Mouse (Mus musculus): ENCODE results near the gene Lcmt1. TPM values are rescaled to one million over a fixed set of nuclear protein-coding genes. Genes with fewer than 3 reads are reported as not detected.

The Lcmt1 gene
- 10 to 100 TPM; 31.2 to 42.3 (median 35.5) TPM for total RNA-seq (2022)

DNA sequence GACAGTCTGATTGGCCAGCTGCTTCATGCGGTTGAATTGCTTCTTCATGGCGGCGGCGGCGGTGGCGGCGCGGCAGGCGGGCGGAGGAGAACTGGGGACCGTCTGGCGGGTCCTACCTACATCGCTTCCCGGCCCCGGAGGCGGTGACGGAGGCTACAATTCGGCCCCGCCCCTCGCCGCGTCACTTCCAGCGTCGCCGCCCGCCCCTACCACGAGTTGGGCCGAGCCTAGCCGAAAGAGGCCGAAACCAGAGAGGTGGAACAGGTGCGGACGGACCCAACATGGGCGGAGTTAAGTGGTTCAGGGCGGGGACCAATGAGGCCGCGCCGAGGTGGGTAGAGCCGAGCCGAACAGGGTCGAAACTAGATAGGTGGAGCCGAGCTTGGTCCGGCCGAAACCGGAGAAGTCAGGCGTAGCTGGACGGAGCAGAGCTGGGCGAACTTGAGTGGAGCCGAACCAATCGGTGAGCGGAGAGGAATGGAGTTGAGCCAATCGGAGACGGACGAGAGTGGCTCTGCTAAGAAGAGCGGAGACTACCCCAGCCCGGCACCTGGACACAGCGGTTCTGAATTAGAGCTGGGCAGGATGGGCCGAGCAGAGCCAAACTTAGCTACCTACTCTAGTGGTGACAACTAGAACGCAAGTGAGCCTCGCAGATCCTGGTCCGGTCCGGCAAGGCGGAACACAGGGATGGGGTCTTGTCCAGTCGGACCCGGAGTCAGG is at the start of gene Lcmt1, which contains the start of gene Arhgap17:
Lcmt1 (plus strand) TSS at position 26 of the 723 bp plus-strand sequence.
Arhgap17 (minus strand) TSS at position 157 of the 723 bp plus-strand sequence.
- peak; percentile 96 for DNase-seq

DNA sequence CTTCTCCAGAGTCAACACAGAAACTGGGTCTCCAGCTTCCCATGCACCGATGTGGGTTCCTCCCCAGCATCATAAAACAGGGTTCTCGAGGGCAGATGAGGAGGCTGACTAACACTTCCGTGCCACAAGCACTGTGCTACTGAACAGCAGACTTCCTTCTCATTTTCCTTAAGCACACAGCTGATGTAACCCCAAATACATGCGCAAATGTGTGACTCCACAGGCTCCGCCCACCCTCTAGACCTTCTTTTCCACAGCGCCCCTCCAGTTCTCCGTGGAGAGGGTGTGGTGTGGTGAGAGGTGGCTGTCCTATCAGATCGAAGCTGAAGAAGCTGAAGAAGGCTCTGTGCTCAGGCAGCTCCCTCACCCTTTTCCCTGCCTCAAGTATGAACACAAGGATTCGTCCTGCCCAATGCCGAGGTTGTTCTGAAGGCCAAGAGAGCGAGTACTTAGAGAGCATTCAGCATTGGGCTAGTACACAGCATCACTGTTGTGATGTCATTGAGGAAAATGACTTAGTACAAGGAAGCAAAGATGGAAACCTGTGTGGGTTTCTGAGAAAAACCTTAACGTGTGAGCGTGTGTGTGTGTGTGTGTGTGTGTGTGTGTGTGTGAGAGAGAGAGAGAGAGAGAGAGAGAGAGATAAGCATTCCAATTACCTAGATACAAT is 47.0 kb upstream of the Lcmt1 start:
- no peak for DNase-seq

DNA sequence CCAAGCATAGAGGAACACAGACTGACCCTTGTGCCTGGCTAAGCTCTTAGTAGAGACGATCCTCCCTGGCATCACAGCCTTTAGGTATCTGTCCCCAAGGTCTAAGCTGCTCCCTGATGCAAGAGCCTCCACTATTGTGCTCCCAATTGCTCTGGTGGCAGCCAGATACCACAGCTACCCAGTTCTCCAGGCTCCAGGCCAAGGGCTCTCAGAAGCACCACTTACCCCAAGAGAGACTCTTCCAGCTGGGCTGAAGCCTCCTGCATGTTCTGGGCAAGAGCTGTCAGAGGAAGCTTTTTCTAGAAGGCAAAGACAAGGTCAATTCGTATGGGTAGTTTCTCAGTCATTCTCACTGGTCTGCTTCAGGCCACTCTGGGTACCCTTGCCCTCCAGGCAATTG is 46.2 kb upstream of the Lcmt1 start:
- no peak for DNase-seq

DNA sequence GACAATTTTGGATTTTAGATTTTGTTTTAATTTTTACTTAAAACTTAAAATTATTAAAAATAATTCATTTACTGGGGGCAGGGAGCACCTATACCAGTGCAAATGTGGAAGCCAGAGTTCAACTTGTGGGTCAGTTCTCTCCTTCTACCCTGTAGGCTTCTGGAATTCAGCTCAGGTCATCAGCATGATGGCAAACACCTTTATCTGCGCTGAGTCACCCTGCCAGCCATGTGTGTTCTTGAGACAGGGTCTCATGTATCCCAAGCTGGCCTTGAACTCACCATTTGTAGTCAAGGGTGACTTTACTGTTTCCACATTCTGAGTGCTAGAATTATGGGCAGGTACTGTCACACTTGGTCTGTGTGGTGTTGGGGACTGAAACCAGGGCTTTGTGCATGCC is 45.5 kb upstream of the Lcmt1 start:
- DNase-seq, result no peak

DNA sequence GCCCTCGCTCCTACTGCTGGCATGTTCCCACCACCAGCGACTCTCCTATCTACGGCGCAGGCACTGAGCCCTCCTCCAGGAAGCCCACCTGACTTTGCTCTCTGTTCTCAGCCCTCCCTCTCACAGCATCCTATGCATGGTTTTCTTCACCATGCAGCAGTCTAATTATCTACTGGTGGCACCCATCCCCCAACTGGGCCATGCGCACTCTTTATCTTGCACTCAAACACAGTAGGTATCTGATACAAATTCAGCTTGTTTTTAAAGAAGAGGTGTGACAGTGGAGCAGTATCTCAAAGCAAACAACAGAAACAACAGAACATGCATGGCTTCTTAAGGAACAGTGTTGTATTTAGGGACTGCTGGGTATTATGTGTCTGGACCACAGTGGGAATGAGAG is 43.5 kb upstream of the Lcmt1 start:
- DNase-seq, result no peak

DNA sequence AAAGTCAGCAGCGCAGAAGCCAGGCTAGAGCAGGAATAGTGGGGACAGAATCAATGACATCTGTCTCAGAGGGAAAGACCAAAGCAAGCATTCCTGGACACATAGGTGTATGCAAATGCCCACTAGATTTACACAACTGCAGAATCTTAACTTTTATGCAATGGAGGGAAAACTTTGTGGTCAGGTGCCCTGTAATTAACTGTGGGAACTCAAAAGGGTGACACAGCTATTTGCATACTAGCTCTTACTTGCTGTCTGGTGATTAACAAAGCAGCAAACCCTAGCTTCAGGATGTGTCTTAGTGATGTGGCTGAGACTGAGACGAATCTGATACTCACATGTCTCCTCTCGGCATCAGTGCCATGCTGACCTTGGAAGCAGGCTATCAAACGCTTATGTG is 42.7 kb upstream of the Lcmt1 start:
- DNase-seq, result no peak

DNA sequence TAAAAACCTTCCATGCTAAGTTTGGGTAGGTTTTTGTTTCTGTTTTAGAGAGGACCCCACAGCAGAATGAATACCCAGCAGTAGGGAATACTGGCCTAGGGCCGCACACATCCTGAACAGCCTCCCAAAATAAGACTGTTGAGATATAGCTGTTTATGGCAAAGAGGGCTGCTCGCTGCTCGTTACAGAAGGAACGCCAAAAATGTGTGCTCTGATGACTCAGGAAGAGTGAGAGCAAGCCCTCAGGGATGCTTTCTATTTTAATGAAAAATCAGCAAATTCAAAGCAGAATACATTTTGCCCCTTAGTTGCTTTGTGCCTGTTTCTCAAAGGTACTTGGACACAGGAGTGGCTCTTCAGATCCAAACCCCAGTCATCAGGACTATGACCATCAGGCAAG is 41.7 kb upstream of the Lcmt1 start:
- no peak for DNase-seq

DNA sequence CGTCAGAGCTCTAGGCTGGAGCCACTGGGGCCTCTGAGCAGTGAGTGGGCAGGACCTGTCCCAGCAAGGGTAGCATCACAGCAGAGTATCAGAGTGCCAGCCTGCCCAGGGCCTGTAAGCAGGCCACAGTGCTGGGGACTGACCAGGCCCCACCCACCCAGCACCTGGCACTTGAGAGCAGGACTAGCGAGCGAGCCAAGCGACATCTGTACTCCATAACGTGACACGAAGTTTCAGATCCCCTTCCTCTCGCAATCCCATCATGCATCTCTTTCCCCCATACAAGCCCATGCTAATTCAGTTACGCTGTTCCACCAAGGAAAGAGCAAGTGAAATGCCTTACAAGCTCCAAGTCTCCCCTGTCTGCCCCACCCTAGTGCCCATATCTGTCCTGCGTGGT is 39.1 kb upstream of the Lcmt1 start:
- no peak for DNase-seq

DNA sequence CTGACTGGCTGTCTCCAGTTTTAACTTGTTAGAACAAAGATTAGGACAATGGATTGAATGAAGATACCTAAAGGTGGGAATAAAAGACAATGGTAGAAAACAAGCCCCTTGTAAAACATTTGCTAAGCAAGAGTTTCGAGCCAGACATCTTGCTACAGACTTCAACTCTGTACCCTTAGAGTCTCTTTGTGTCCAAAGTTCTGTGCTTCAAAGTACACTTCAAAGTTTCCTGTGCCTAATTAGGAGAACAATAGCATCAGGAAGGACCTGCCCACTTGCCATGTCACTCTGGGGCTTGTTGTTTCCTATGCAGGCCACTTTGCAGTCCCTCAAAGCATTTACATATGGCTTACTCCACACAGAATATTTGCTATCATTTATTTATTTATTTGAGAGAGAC is 33.3 kb upstream of the Lcmt1 start:
- DNase-seq, result no peak

DNA sequence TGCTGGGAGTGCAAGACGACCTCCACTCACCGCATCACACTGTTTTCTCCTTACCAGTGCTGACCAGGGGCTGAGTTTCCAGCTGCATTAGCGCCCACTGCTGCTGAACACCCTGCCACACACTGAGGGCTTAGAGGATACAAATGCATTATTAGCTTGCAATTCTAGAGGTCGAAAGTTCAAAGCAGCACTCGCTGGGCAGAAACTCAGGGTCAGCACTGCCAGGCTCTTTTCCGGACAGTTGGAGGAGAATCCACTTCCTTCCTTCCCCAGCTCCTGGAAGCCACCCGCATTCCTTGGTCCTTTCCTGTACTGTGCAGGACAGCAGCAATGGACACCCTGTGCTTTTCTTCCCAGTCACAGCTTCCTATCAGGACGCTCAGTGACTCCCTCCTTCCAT is 31.2 kb upstream of the Lcmt1 start:
- DNase-seq, result no peak

DNA sequence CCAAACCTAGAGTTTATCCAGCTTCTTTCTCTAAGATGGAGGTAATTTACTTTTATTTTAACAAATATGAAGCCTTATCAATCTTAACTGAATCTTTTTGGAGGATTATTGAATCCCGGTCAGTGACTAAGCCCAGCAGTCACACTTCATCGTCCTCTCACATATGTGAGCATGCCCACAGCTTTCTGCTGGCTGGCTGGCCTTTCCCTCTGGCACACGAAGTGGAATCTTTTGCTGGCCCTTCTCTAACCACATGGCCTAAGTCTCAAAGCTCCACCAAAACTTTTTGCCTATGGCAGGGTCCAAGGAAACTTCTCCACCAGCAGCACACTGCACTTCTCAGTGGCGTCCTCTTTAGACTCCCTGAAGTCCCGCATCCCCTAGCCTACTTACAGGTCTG is 27.7 kb upstream of the Lcmt1 start:
- DNase-seq, result no peak

DNA sequence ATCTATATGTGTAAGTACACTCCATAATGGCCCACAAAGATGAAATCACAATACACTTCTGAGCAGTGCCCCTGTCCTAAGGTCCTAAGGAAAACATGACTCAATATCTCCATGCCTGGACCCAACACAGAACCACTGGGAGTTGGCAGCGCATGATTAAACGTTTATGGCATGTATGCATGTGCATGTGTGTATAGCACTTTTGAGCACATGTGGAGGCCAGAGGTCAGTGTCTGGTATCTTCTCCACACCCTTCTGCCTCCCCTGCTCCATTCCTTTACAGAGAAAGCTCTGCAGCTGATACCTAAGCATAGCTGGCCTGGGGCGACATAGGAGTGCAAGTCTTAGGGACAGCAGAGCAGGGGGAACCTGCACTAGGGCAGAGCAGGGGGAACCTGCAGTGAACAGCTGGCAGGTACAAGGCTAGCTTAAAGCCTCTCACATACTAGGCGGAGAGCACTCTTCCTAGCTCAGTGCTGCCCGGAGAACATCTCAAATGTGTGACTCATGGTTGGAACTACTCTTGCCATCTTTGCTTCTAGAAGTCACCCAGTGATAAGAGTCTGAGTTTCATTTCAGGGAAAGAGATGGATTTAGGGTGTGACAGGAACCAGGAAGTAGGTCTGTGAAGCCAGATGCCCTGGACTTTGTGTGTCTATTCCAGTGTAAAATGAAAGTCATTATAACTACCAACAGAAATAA is 25.4 kb upstream of the Lcmt1 start:
- no peak for DNase-seq

DNA sequence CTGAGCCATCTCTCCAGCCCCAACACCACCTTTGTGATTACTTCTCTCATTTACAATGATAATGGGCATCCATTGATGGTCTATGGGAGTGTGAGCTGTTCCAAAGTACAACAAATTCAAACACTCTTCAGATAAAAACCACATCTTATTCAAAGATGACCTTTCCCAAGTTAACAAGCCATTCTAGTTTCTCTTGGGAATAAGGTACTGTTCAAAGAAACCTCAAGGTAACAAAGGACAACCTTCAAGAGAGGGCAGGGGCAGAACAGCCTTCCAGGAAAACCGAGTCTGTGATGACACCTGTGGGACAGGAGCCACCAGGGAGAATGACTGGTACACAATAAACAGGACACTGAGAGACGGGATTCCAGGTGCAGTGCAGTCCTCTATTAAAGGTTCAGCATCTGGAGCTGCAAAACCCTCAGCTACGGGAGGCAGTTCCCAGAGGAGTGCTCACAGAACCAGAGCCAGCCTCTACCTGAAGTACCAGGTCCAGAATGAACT is 24.5 kb upstream of the Lcmt1 start:
- DNase-seq, result no peak

DNA sequence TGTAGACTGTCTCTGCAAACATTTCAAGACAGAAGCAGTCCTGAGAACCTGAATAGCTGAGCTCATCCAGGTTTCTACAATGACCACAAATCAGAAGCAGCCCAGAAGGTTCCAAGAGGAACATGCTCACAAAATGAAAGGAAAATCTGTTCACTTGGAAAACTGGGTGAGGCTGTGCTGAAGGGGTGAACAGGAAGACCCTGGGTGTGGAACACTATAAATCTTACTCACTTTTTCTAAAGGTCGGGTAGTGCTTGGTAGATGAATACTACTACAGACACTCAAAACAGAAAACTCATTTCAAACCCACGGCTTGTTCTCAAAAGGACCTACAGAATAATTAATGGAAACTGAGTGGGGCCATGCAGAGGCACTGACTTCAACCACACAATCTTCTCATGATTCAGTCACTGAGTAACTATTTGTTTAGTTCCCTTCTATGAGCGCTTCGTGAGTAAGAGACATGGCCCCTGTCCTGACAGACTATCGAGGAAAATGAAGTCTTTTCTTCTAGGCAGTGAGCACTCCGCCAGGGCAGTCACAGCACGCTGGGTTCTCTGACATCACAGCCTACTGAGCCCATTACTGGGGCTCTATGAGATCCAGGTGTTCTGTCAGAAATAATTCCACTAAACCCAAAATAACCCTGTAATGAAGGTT is 22.8 kb upstream of the Lcmt1 start:
- no peak for DNase-seq

DNA sequence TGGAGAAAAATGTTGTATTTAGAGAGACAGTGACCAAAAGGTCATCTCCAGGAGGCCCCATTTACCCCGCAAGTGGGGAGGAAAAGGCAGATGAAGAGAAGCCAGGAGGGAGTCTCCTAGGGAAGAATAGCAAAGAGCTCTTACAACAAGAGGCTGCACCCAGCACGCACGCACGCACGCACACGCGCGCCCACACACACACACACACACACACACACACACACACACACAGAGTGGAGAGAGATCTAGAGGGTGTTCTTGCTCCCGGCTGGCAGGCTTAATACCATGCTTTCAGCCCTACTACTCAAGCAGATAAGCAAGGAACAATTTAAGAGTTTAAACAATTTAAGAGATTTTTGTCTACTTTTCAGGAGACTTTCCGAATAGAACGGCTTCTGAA is 19.8 kb upstream of the Lcmt1 start:
- DNase-seq, result no peak

DNA sequence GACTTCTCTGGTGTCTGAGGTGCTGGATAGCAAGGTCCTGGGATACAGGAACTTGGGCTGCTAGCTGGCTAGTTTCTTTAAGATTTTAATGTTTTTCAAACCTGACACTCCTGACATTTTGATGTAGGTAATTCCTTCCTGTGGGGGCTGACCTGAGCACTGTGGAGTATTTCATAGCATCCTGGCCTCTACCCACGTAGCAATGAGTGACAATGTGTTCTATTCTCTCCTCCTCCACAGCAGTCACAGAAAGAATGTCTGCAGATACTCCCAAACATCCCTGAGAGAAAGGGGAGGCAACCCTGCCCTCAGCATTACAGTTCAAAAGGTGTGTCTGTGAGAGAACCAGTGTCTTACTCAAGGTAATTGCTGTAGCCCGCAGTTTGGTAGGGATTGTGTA is 19.3 kb upstream of the Lcmt1 start:
- DNase-seq, result no peak

DNA sequence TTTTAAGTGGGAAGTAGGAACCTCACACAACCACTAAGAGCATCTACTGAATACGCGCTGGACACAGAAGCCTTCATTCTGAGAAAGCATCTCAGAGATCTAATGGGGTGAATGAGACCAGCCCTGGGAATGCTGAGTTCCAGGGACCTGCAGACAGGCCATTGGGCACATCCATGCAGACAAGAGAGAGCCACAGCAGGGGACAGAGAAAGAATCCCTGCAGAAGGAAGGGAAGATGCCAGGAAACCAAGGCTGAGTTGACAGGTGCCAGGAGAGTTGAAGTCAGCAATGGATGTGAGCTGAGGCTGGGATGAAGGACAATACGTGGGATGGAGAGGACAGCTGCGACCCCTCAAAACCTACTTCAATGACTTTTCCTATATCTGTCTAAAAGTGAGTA is 16.5 kb upstream of the Lcmt1 start:
- DNase-seq, result no peak

DNA sequence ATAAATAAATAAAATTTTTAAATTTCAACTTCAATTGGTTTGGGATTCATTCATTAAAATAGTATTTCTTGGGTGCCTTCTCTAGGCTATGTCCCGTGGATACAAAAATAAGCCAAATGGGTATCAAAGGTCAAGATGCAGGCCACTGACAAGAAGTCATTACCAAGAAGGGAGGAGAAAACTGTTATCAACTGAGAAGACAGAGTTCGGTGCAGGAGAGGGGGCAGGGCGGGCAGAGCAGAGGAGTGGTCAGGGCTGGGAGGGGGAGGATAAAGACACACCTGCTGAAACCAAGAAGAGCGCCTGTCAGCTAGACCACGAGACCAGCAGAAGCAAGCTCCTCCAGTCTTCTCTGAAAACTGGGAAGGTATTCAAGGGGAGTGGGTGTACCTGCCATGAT is 15.7 kb upstream of the Lcmt1 start:
- no peak for DNase-seq

DNA sequence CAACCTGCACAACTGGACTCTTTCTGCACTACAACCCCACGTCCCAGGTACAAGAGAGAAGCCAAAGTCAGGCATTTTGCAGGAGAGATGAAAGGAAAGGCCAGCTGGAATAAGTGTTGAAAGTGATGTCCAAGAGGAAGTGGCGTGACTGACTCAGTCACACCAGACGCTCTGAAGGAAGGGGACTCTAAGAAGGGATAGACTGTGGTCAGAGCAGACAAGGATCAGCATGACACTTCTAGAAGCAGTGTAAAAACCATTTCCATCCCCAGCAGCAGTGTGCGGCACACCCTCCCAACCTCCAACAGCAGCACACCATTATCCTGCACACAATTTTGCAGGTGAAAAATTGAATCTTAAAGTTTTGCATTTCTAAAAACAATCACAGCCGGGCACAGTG is 15.2 kb upstream of the Lcmt1 start:
- DNase-seq, result no peak

DNA sequence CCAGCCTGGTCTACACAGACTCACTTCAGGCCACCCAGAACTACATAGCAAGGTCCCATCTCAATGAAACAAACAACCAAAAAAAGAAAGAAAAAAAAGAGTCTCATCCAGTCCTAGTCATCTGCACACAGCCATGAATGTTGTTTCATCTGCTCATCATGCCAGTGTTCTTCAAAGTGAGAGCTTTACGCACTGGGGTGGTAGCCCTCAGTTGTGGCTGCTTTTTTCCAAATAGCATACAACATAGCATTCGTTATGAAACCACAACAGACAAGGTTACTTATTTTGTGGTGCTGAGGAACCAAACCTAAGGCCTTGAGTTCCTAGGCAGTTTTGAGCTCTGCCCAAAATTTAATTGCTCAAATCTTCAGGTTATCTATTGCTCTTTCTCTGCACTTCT is 14.7 kb upstream of the Lcmt1 start:
- DNase-seq, result no peak

DNA sequence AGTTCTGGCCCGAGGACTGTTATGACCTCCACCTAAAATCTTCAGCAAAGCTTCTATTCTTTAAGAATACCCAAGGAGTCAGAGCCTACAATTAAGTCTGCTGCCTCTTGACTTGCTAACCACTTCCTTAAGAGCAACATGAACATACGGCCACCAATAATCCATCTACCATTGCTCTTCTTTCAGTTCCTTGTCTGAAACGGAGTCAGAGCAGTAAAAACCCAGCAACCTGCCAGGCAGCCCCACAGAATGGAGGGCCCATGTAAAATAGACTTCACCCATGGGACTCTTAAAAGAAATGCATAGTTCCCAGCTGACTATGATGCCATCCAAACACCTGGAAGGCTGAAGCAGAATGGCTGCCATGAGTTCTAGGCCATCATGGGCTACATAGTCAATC is 13.4 kb upstream of the Lcmt1 start:
- DNase-seq, result no peak

DNA sequence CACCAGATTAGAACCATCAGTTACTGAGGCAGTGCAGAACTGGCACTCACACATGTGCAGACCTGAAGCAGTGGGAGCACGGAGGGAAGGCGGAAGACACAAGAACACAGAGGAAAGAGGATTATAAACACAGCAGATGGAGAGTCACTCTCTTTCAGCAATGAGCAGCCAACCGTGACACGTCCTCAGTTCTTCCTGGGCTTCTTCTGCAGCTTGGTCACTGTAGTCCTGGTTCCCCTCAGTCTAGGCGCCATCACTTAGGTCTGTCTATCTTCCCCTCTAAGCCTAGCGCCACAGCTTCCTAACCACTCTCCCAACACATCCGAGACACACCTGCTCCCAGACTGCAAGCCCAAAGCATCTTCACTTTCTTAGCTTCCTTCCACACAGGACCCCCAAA is 10.5 kb upstream of the Lcmt1 start:
- DNase-seq, result no peak

DNA sequence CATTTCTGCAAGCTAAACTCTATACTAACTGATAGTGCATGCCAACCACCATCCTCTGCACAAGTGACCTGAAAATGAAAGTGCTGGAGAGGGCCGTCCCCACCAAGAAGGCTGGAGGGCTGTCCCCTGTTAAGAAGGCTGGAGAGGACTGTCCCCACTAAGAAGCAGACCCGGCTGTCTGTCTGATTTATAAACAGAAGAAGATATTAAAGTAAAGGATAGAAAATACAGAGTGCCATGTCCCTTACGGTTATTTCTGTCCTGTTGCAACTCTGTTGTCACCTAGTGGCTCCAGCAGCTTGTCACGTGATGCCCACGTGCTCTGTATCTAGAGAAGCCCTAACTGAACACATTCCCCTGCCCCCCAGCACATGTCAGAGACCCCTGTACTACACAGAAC is 9.4 kb upstream of the Lcmt1 start:
- DNase-seq, result no peak

All from adrenal gland, adult 8-10 months (tissue).